Mouse (Mus musculus) embryonic facial prominence, embryonic 15.5 days (tissue): Measurements from ENCODE around the gene Anapc10. TPM values are rescaled to one million over a fixed set of nuclear protein-coding genes. Genes with fewer than 3 reads are reported as not detected.
"Not testable (repeated sequence)": the region's sequence is repeated elsewhere in the genome, so short reads cannot be mapped to it uniquely, and the experiment has no call there.

Experiments used
- ATAC-seq: fragments of 200-750 bp; cut with Nextera tagmentation; 2 replicates; pipeline ENCODE4 v1.8.0; 2017; ENCODE audit warnings: low read depth, moderate TSS enrichment; ENCODE audit not compliant: insufficient number of reproducible peaks, low FRiP score, low TSS enrichment
- H3K27ac ChIP-seq: fragments of 300-500 bp; sonication (generic); replicated peaks from 2 replicates; pipeline ENCODE4 v1.5.1; 2015; ENCODE audit warnings: mild to moderate bottlenecking, inconsistent platforms
- H3K27me3 ChIP-seq: fragments of 300-500 bp; sonication (generic); 2 replicates; pipeline ENCODE4 v1.6.1; 2015; ENCODE audit warnings: inconsistent platforms
- H3K36me3 ChIP-seq: fragments of 300-500 bp; sonication (generic); 2 replicates; pipeline ENCODE4 v1.6.1; 2015; ENCODE audit warnings: mild to moderate bottlenecking, inconsistent platforms
- H3K4me1 ChIP-seq: fragments of 300-500 bp; sonication (generic); 2 replicates; pipeline ENCODE4 v1.6.1; 2015; ENCODE audit warnings: inconsistent platforms
- H3K4me2 ChIP-seq: fragments of 300-500 bp; sonication (generic); replicated peaks from 2 replicates; pipeline ENCODE4 v1.6.1; 2015; ENCODE audit warnings: mild to moderate bottlenecking, inconsistent platforms
- H3K4me3 ChIP-seq: fragments of 300-500 bp; sonication (generic); replicated peaks from 2 replicates; pipeline ENCODE4 v1.5.1; 2015; ENCODE audit warnings: mild to moderate bottlenecking, inconsistent platforms
- H3K9ac ChIP-seq: fragments of 300-500 bp; sonication (generic); 2 replicates; pipeline ENCODE4 v1.6.1; 2015; ENCODE audit warnings: inconsistent platforms
- H3K9me3 ChIP-seq: fragments of 300-500 bp; sonication (generic); replicated peaks from 2 replicates; pipeline ENCODE4 v1.6.1; 2016; ENCODE audit warnings: inconsistent platforms
- WGBS: fragments of 180-500 bp; shearing (Covaris S2); methylation state at CpG from one replicate; pipeline ENCODE4 v1.1.7; 2015; 5-methylcytosine and 5-hydroxymethylcytosine counted together
- polyA plus RNA-seq: library from polyadenylated mRNA; unstranded; fragments of >200 nt; fragmentation: Nextera tagmentation; extraction: Ambion mirVana; gene quantifications from 2 replicates; pipeline ENCODE4 v1.2.1, GENCODE M21; 2015

The Anapc10 gene
- polyA plus RNA-seq, 1 experiment from 2014 or later, result 35.9 TPM

DNA sequence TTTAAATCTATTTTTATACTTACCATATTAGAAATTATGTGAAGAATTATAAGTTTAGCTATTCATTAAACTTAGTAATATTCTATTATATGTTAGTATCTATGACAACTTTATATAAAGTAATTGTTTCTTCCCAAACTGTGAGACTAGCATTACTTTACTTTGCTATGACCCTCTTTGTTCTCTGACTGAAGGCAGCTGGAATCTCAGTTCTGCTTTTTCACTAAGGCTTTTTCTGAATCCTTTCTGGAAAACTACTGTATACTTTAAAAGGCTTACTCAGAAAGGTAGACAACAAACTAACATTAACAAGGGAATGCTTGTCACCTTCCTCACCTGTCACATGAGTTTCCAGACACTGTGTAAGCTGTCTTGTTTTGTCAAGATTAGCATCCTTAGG lies 11.7 kb downstream of the Anapc10 start:
- H3K4me1 ChIP-seq, result no peaks in the 10 kb centered on the region
- H3K36me3 ChIP-seq, result peaks cover 28% of the 10 kb centered on the region
- H3K9me3 ChIP-seq, result no peaks in the 10 kb centered on the region
- H3K27me3 ChIP-seq, result no peaks in the 10 kb centered on the region
- no peak overlapping the region for H3K4me3 ChIP-seq
- no peak overlapping the region for H3K27ac ChIP-seq
- H3K9ac ChIP-seq, result no peak overlapping the region
- no peak for ATAC-seq
- no peak overlapping the region for H3K4me2 ChIP-seq

DNA sequence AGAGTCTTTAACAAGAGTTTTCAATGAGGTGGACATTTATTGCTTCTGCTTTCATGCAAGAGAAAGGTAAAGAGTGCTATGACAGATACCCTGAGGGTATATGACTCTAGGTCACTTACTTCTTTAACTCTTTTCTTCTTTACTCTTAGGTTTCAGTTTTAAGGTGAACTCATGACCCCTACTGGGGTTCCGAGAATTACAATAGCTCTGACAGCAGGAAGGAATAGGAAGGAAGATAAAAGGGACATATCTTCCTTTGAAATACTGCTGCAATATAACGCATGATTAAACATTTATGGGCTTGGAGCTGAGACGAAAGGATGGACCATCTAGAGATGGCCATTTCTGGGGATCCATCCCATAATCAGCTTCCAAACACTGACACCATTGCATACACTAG lies 13.0 kb downstream of the Anapc10 start:
- Histone ChIP-seq H3K4me1 (no peaks in the 10 kb centered on the region), H3K4me2 (no peak overlapping the region), H3K36me3 (peaks cover 28% of the 10 kb centered on the region), H3K27ac (no peak overlapping the region), H3K9ac (no peak overlapping the region), H3K27me3 (no peaks in the 10 kb centered on the region), H3K9me3 (no peaks in the 10 kb centered on the region), H3K4me3 (no peak overlapping the region)
- ATAC-seq, result no peak
- WGBS, result 62% methylated on average over 3 of the region's 3 CpGs

DNA sequence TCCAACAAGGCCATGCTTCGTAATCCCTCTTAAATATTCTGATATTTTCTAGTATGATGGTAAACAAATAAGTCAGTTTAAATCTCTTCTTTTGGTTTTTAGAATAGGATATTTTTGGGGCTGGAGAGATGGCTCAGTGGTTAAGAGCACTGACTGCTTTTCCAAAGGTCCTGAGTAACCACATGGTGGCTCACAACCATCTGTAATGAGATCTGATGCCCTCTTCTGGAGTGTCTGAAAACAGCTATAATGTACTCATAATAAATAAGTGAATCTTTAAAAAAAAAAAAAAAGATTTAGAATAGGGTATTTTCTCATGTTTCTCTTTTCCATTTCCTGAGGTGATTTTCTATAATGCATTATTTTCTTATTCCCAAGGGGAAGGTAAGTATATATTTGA lies 16.3 kb downstream of the Anapc10 start:
- Histone ChIP-seq H3K4me2 (no peak overlapping the region), H3K4me3 (no peak overlapping the region), H3K27ac (no peak overlapping the region), H3K9me3 (no peaks in the 10 kb centered on the region), H3K36me3 (peaks cover 10% of the 10 kb centered on the region), H3K4me1 (no peaks in the 10 kb centered on the region), H3K27me3 (no peaks in the 10 kb centered on the region), H3K9ac (no peak overlapping the region)
- 95% methylated on average over 1 of the region's 1 CpGs for whole genome bisulfite sequencing
- ATAC-seq, result no peak

DNA sequence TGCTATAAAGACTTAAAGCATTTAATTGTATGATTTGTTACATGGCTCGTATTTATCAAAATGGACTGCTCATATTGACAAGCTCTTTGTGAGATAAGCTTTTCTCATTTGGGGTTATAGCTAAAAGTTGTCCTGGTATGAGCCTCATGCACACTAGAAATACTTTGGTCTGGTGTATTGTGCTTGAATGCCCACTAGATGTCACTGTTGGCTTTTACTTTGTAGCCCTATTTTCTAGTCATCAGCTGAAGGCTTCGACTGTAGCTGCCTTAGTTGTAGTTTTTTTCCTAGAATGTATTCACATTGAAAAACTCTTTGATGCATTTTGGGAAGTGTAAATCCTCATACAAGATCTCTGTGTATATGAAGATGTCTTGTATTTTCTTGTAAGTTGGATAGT lies 22.7 kb downstream of the Anapc10 start:
- Histone ChIP-seq H3K36me3 (peaks cover 8% of the 10 kb centered on the region), H3K4me2 (no peak overlapping the region), H3K4me1 (no peaks in the 10 kb centered on the region), H3K27me3 (no peaks in the 10 kb centered on the region), H3K9ac (no peak overlapping the region), H3K4me3 (no peak overlapping the region), H3K27ac (no peak overlapping the region), H3K9me3 (no peaks in the 10 kb centered on the region)
- WGBS, result 18% methylated on average over 2 of the region's 2 CpGs
- ATAC-seq, result no peak

DNA sequence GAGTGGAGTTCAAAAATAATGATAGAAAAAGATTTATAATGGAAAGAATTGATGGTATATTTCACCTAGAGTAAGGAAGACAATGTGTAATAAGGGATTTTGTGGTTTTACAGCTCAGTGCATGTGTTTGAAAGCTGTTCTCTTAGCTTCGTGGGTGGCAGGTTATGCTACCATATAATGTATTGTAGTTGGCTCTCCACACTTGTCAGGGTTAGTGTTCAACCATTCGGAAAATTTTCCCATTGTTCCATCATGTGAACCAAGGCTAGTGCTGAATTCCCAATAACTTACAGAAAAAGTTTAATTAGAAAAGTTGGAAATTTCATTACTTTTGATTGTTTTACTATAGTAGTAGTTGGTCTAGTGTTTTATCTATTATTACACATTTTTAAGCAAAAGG lies 36.6 kb downstream of the Anapc10 start:
- no peak overlapping the region for H3K4me2 ChIP-seq
- no peak overlapping the region for H3K9ac ChIP-seq
- peaks cover 12% of the 10 kb centered on the region for H3K36me3 ChIP-seq
- WGBS, result 56% methylated on average over 2 of the region's 2 CpGs
- H3K27ac ChIP-seq, result no peak overlapping the region
- H3K9me3 ChIP-seq, result no peaks in the 10 kb centered on the region
- no peak overlapping the region for H3K4me3 ChIP-seq
- no peaks in the 10 kb centered on the region for H3K27me3 ChIP-seq
- no peak for ATAC-seq
- H3K4me1 ChIP-seq, result no peaks in the 10 kb centered on the region

DNA sequence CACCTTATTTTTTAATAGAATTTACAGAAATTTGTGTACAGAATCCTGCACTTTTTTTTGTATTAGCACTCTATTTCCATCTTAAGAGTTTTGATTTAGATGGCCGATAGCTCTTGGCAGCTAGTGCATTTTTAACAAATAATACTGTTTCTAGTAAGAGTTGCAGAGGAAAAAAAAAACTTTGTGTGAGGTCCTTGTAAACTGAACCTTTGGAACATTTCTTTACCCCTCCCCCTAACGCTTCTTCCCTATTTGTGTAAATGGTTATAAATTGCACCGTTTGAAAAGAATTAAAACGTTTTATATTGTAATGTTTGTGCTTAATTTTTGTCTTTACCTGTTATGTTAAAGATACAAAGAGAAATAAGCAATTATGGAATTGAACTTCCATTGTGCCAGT lies 37.0 kb downstream of the Anapc10 start:
- H3K9me3 ChIP-seq, result no peaks in the 10 kb centered on the region
- ATAC-seq, result no peak
- peaks cover 12% of the 10 kb centered on the region for H3K36me3 ChIP-seq
- H3K27ac ChIP-seq, result no peak overlapping the region
- no peaks in the 10 kb centered on the region for H3K4me1 ChIP-seq
- H3K4me3 ChIP-seq, result no peak overlapping the region
- no peak overlapping the region for H3K9ac ChIP-seq
- 68% methylated on average over 4 of the region's 4 CpGs for WGBS
- H3K27me3 ChIP-seq, result no peaks in the 10 kb centered on the region
- H3K4me2 ChIP-seq, result no peak overlapping the region

DNA sequence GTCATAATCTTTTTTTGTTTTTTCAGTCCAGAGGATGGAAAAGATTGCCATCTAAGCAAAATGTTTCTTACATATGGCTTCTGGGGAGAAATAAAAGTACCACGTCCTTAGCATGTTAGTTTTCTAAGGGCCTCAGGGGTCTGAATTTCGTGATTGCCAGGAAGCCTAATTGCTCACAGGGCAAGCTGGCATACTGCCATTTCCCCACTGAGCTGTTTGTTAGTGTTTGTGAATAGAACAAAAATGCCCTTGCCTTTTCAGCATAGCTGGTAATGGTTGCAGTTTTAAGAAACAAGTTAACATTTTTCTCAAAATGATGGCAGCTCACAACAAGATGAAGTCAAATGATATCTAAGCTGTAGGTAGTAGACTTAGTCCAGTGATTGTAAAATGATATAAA lies 38.7 kb downstream of the Anapc10 start:
- WGBS, result 19% methylated on average over 2 of the region's 2 CpGs
- no peak for ATAC-seq
- Histone ChIP-seq H3K9ac (no peak overlapping the region), H3K4me3 (no peak overlapping the region), H3K4me1 (no peaks in the 10 kb centered on the region), H3K9me3 (no peaks in the 10 kb centered on the region), H3K4me2 (no peak overlapping the region), H3K27ac (no peak overlapping the region), H3K27me3 (no peaks in the 10 kb centered on the region), H3K36me3 (peaks cover 8% of the 10 kb centered on the region)

DNA sequence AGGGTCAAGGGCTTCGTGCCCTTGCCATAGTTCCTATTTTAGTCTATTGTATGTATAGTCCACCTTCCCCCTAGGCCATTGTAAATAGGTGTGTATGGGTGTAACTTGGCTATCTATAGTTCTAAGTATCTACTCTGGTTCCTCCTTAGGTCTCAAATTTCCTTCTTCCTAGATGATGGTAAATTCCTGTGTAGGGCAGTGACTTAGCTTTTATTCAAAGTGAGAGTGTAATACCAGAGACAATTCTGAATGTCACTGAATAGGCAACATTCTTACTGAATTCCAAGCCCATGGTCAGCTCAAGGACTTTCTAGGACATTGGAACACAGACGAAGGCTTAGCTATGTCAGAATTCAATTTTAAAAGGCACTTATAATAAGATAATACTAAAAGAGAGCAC lies 83.3 kb downstream of the Anapc10 start:
- H3K4me3 ChIP-seq, H3K36me3 ChIP-seq, ATAC-seq, H3K4me1 ChIP-seq, H3K4me2 ChIP-seq, H3K27ac ChIP-seq, H3K9ac ChIP-seq, H3K27me3 ChIP-seq, H3K9me3 ChIP-seq: not testable (repeated sequence)
- 81% methylated on average over 2 of the region's 2 CpGs for WGBS

DNA sequence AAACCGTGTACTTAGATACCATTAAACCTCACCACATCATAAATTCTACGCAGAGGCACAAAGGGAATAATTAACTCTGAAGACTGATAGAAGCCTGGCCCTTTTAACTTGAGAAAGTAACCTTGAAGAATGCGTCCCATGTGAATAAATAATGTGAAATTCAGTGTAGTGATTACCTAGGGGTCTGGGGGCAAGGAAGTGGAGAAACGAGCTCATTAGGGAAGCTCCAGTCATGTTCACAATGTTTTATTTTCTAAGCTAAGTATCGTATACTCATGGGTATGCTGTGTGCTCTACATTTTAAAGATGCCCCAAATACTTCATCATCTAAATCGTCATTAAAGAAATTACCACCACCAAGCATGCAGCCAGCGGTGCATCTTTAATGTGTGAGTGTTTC lies 85.1 kb downstream of the Anapc10 start:
- Histone ChIP-seq H3K4me1 (no peaks in the 10 kb centered on the region), H3K4me3 (no peak overlapping the region), H3K27me3 (no peaks in the 10 kb centered on the region), H3K36me3 (no peaks in the 10 kb centered on the region), H3K9me3 (no peaks in the 10 kb centered on the region), H3K27ac (no peak overlapping the region), H3K4me2 (no peak overlapping the region), H3K9ac (no peak overlapping the region)
- 65% methylated on average over 7 of the region's 7 CpGs for WGBS
- no peak for ATAC-seq

DNA sequence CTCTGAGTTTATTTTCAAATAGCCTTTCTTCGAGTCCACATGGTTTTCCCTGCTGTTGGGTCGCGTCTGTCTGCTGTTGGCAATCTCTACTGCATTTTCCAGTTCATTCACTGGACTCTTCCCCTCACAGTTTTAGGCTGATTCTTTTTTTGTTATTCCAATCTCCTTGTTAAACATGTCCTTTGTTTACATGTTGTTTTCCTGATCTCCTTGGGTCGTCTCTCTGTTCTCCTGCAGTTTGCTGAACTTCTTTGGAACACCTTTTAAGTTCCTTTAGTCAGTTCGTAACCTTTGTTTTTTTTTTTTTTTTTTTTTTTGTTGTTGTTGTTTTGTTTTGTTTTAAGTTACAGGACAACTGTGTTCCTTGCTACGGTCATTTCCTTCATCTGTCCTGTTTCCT lies 92.9 kb downstream of the Anapc10 start:
- H3K27me3 ChIP-seq, result no peaks in the 10 kb centered on the region
- H3K36me3 ChIP-seq, result no peaks in the 10 kb centered on the region
- H3K9ac ChIP-seq, result no peak overlapping the region
- H3K4me3 ChIP-seq, result no peak overlapping the region
- H3K4me2 ChIP-seq, result no peak overlapping the region
- no peak overlapping the region for H3K27ac ChIP-seq
- H3K4me1 ChIP-seq, result no peaks in the 10 kb centered on the region
- ATAC-seq, result no peak
- H3K9me3 ChIP-seq, result no peaks in the 10 kb centered on the region
- WGBS, result 78% methylated on average over 6 of the region's 6 CpGs

DNA sequence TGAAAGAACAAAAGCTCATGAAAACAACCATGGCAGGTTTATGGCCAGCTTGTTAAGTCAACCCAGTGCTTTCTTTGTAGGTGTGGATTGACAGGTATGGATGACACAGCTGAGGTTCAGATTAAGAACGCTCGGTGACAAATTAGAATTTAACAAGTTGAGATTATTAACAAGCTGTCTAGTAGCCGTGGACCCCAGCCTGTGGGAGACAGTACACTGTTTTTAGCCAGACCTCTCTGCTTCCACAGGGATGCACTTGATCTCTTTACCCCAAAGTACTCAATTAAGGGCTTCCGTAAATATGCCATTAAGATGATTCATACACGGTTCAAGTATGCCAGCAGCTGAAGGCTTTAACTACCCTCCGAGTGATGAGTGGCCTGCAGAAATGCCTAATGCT lies 95.4 kb downstream of the Anapc10 start:
- H3K36me3 ChIP-seq, result no peaks in the 10 kb centered on the region
- H3K4me1 ChIP-seq, result no peaks in the 10 kb centered on the region
- 62% methylated on average over 6 of the region's 6 CpGs for WGBS
- H3K9ac ChIP-seq, result no peak overlapping the region
- no peak overlapping the region for H3K27ac ChIP-seq
- H3K4me3 ChIP-seq, result no peak overlapping the region
- no peak for ATAC-seq
- no peak overlapping the region for H3K4me2 ChIP-seq
- no peaks in the 10 kb centered on the region for H3K27me3 ChIP-seq
- no peaks in the 10 kb centered on the region for H3K9me3 ChIP-seq

DNA sequence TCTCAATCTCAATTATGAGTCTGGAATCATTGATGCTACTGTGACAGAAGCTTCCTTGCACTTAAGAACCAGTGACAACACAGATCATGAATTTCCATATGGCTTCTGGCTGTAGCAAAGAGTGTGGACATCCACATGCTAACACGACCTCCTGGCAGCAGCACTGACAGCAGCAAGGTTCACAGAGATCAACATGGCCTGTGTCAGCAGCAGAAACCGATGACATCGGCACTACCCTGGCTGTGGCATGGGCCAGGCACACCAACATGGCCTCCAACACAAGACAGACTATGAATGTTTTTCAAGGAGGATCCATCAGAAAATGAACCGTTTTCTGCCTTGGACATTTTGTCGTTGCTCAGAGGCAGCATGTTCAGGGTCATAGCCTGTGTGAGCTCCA lies 114.9 kb downstream of the Anapc10 start:
- Histone ChIP-seq H3K27ac (no peak overlapping the region), H3K9ac (no peak overlapping the region), H3K36me3 (no peaks in the 10 kb centered on the region), H3K4me1 (no peaks in the 10 kb centered on the region; the same call in 1 of the 2 replicates), H3K4me2 (no peak overlapping the region), H3K9me3 (no peaks in the 10 kb centered on the region), H3K27me3 (no peaks in the 10 kb centered on the region), H3K4me3 (no peak overlapping the region)
- 86% methylated on average over 5 of the region's 5 CpGs for WGBS
- ATAC-seq, result no peak
